Mouse (Mus musculus) neural tube, embryonic 11.5 days (tissue): ENCODE measurements around the gene Tmem256. TPM values are rescaled to one million over a fixed set of nuclear protein-coding genes. Genes with fewer than 3 reads are reported as not detected.
"Not testable (repeated sequence)": the region's sequence is repeated elsewhere in the genome, so short reads cannot be mapped to it uniquely, and the experiment has no call there.

Source experiments
- ATAC-seq: fragments of 200-750 bp; cut with Nextera tagmentation; 2 replicates; pipeline ENCODE4 v1.8.0; 2017; ENCODE audit warnings: moderate number of reproducible peaks, mild to moderate bottlenecking, moderate TSS enrichment, moderate library complexity; ENCODE audit not compliant: insufficient read depth, low FRiP score, low TSS enrichment
- DNase-seq: peaks from one replicate; pipeline ENCODE4 v3.0.0-alpha.2; 2015; ENCODE audit warnings: low spot score
- H3K27ac ChIP-seq: fragments of 300-500 bp; sonication (generic); 2 replicates; pipeline ENCODE4 v1.5.1; 2014; ENCODE audit warnings: low read depth, mild to moderate bottlenecking, low read length
- H3K27me3 ChIP-seq: fragments of 300-500 bp; sonication (generic); 2 replicates; pipeline ENCODE4 v1.6.1; 2014; ENCODE audit warnings: mild to moderate bottlenecking, low read length, mixed read lengths; ENCODE audit not compliant: control insufficient read depth, insufficient read depth
- H3K36me3 ChIP-seq: fragments of 300-500 bp; sonication (generic); 2 replicates; pipeline ENCODE4 v1.6.1; 2014; ENCODE audit warnings: mild to moderate bottlenecking, low read length, moderate library complexity, mixed read lengths; ENCODE audit not compliant: control insufficient read depth, insufficient read depth
- H3K4me1 ChIP-seq: fragments of 300-500 bp; sonication (generic); 2 replicates; pipeline ENCODE4 v1.6.1; 2014; ENCODE audit warnings: low read length, mixed read lengths; ENCODE audit not compliant: control insufficient read depth, insufficient read depth
- H3K4me2 ChIP-seq: fragments of 300-500 bp; sonication (generic); 2 replicates; pipeline ENCODE4 v1.6.1; 2014; ENCODE audit warnings: low read depth, mild to moderate bottlenecking, moderate library complexity
- H3K4me3 ChIP-seq: fragments of 300-500 bp; sonication (generic); 2 replicates; pipeline ENCODE4 v1.5.1; 2014; ENCODE audit warnings: low read depth, low read length
- H3K9ac ChIP-seq: fragments of 300-500 bp; sonication (generic); 2 replicates; pipeline ENCODE4 v1.6.1; 2014; ENCODE audit warnings: mild to moderate bottlenecking, low read length
- H3K9me3 ChIP-seq: fragments of 300-500 bp; sonication (generic); 2 replicates; pipeline ENCODE4 v1.6.1; 2016; ENCODE audit warnings: low read length; ENCODE audit not compliant: control insufficient read depth
- WGBS: fragments of 180-500 bp; shearing (Covaris S2); extraction: QIAGEN DNeasy Blood & Tissue Kit; methylation state at CpG from one replicate; pipeline ENCODE4 v1.1.7; 2014; 5-methylcytosine and 5-hydroxymethylcytosine counted together
- polyA plus RNA-seq: library from polyadenylated mRNA; unstranded; fragments of >200 nt; fragmentation: Nextera tagmentation; extraction: Ambion mirVana; gene quantifications from 2 replicates; pipeline ENCODE4 v1.2.1, GENCODE M21; 2014

The Tmem256 gene
- polyA plus RNA-seq, 1 experiment from 2014 or later, result 289 TPM

GRCm38 (mm10) chr11:69855347-69855746 is 17.0 kb downstream of the Tmem256 start:
- no peak overlapping the region for H3K27ac ChIP-seq
- 30% methylated on average over 16 of the region's 16 CpGs for WGBS
- no peak overlapping the region for H3K4me3 ChIP-seq
- ATAC-seq (0 out of 2 replicates have a peak, but pooled peaks have one; percentile 63), DNase-seq (peak; percentile 69)
- H3K4me2 ChIP-seq, result no peak overlapping the region
- no peaks in the 10 kb centered on the region for H3K4me1 ChIP-seq
- H3K27me3 ChIP-seq, result peaks cover 13% of the 10 kb centered on the region
- peaks cover 3% of the 10 kb centered on the region for H3K36me3 ChIP-seq
- H3K9ac ChIP-seq, result no peak overlapping the region
- no peaks in the 10 kb centered on the region for H3K9me3 ChIP-seq

GRCm38 (mm10) chr11:69858113-69858998 is 20.0 kb downstream of the Tmem256 start, which contains the start of gene Tnk1:
Gene Tnk1, minus strand, starts transcription at chr11:69858730.
- H3K4me2 ChIP-seq, result no peak within 1 kb of the TSS
- WGBS, result 20% methylated on average over 30 of the region's 30 CpGs
- H3K36me3 ChIP-seq, result no peaks in the 10 kb centered on the region
- no peak within 1 kb of the TSS for H3K9ac ChIP-seq
- ATAC-seq (no peak), DNase-seq (no peak)
- no peaks in the 10 kb centered on the region for H3K4me1 ChIP-seq
- H3K27ac ChIP-seq, result no peak within 1 kb of the TSS
- peaks cover 13% of the 10 kb centered on the region for H3K27me3 ChIP-seq
- H3K9me3 ChIP-seq, result no peaks in the 10 kb centered on the region
- H3K4me3 ChIP-seq, result no peak within 1 kb of the TSS

GRCm38 (mm10) chr11:69863729-69864128 is 25.4 kb downstream of the Tmem256 start:
- H3K27ac ChIP-seq, H3K4me1 ChIP-seq, DNase-seq, H3K4me3 ChIP-seq, H3K36me3 ChIP-seq, H3K9ac ChIP-seq, H3K4me2 ChIP-seq, ATAC-seq, H3K9me3 ChIP-seq, H3K27me3 ChIP-seq: not testable (repeated sequence)
- 78% methylated on average over 3 of the region's 3 CpGs for WGBS

DNA sequence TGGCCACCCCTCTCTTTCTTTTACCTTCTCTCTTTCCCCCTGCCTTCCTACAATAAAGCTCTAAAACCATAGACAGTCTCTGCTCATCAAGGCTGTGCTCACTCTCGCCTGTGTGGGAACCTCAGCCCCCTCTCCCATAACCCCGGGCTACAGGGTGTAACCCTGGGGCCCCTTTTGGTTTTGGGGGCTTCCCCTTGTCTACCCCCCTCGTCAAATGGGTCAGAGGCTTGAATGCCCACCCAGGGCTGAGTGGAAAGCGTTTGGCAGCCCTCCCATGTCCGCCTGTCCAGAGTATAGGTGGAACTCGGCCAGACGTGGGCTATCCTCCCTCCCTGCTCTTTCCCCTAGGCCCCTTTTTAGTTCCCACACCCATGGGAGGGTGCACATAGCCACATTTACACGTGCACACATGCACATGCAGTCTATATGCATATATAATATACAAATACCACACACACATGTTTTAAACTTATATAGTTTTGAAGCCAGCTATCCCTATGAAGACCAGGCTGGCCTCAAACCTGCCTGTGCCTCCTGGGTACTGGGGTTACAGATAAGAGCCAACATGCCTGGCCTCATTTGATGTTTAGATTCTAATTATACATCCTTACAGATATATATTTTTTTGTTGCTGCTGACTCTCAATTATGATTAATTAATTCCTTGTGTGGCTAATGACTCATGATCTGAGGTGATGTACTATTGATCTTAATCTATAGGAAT is 26.0 kb downstream of the Tmem256 start:
- Histone ChIP-seq H3K4me3 (no peak overlapping the region), H3K9ac (no peak overlapping the region), H3K27me3 (peaks cover under 1% of the 10 kb centered on the region), H3K4me1 (no peaks in the 10 kb centered on the region), H3K27ac (no peak overlapping the region), H3K4me2 (no peak overlapping the region), H3K9me3 (no peaks in the 10 kb centered on the region), H3K36me3 (no peaks in the 10 kb centered on the region)
- DNase-seq (no peak), ATAC-seq (no peak)
- WGBS, result 61% methylated on average over 8 of the region's 8 CpGs

DNA sequence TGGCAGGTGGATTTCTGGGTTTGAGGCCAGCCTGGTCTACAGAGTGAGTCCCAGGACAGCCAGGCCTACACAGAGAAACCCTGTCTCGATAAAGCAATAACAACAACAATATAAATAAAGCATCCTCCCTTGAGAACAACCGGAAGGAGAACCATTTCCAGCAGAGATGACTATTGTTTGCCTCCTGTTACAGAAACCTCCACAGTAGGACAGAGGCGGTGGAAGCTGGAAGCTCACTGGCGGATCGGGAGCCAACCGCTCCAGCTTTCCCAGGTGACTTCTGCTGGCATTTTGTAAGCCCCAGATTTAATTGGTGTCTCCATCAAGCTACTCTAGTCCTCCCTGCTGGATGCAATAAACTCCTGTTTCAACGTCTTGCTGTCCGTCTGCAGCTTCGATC is 27.2 kb downstream of the Tmem256 start:
- Histone ChIP-seq H3K36me3 (no peaks in the 10 kb centered on the region), H3K27ac (no peak overlapping the region), H3K4me2 (no peak overlapping the region), H3K4me1 (no peaks in the 10 kb centered on the region), H3K27me3 (no peaks in the 10 kb centered on the region), H3K9ac (no peak overlapping the region), H3K9me3 (no peaks in the 10 kb centered on the region), H3K4me3 (no peak overlapping the region)
- WGBS, result 87% methylated on average over 9 of the region's 9 CpGs
- DNase-seq, result no peak
- ATAC-seq, result no peak

GRCm38 (mm10) chr11:69867335-69867734 is 29.0 kb downstream of the Tmem256 start:
- Histone ChIP-seq H3K4me2 (no peak overlapping the region), H3K4me1 (no peaks in the 10 kb centered on the region), H3K27me3 (no peaks in the 10 kb centered on the region), H3K9me3 (no peaks in the 10 kb centered on the region), H3K9ac (no peak overlapping the region), H3K27ac (no peak overlapping the region), H3K36me3 (no peaks in the 10 kb centered on the region), H3K4me3 (no peak overlapping the region)
- ATAC-seq, result no peak
- DNase-seq, result no peak
- WGBS, result 73% methylated on average over 9 of the region's 9 CpGs

DNA sequence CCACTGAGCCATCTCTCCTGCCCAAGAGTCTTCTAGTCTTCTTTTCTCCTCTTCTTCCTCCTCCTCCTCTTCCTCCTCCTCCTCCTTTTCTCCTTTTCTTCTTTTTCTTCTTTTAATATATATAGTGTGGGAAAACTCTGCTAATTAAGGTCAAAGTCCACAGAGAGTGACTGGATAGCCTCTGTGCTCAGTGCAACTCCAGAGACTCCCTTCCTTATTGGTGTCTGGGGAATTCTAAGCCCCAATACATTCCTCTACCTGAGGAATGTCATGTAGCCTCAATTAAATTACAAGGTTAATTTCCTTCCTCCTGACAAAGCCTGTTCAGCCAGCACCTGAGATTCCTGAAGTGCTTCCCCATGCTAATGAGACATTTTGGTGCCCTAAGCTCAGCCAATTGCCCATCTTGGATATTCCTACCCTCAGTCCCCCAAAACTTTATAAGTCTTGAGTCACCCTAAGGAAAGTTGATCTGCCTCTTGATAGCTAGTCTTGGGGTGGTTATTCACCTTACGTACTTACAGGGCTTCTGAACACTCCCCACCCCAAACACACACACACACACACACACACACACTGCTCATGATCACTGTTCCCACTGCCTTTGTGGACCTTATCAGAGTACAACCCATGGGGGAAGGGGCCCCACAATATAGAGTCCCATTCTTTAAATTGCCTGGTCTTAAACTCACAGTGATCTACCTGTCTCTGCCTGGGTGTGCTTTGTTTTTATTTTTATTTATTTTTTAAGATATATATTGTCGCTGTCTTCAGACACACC is 32.2 kb downstream of the Tmem256 start:
- DNase-seq (no peak), ATAC-seq (no peak)
- Histone ChIP-seq H3K4me3 (no peak overlapping the region), H3K4me2 (no peak overlapping the region), H3K27ac (no peak overlapping the region), H3K36me3 (no peaks in the 10 kb centered on the region), H3K9ac (no peak overlapping the region), H3K9me3 (no peaks in the 10 kb centered on the region), H3K27me3 (no peaks in the 10 kb centered on the region), H3K4me1 (no peaks in the 10 kb centered on the region)
- 94% methylated on average over 2 of the region's 2 CpGs for WGBS

GRCm38 (mm10) chr11:69871822-69872221 is 33.5 kb downstream of the Tmem256 start:
- Histone ChIP-seq H3K4me1 (no peaks in the 10 kb centered on the region), H3K4me2 (no peak overlapping the region), H3K36me3 (no peaks in the 10 kb centered on the region), H3K9me3 (no peaks in the 10 kb centered on the region), H3K27ac (no peak overlapping the region), H3K4me3 (no peak overlapping the region), H3K27me3 (no peaks in the 10 kb centered on the region), H3K9ac (no peak overlapping the region)
- WGBS, result 84% methylated on average over 7 of the region's 7 CpGs
- ATAC-seq (no peak), DNase-seq (no peak)
